Mouse (Mus musculus): ENCODE results near the gene Phf12. TPM values are rescaled to one million over a fixed set of nuclear protein-coding genes. Genes with fewer than 3 reads are reported as not detected.
A peak's percentile ranks its signal among the peaks of the same experiment; 100 is the strongest.

The Phf12 gene
- polyA plus RNA-seq (2012; fragmentation: generic; extraction: Trizol): 21.9 TPM
- long read RNA-seq, experiment 1, partial matches to known transcripts: 1 of 4 reads
- long read RNA-seq, experiment 1, other reads (novel, unspliced or antisense): 3 of 4 reads
- long read RNA-seq, experiment 2, partial matches to known transcripts: 6 of 13 reads
- long read RNA-seq, experiment 2, other reads (novel, unspliced or antisense): 7 of 13 reads

GRCm38 (mm10) chr11:77982441-77982905 lies at the start of gene Phf12:
TSS of gene Phf12 (plus strand) at chr11:77982754.
- peaks cover 43% of the 10 kb centered on the region for H3K79me3 ChIP-seq (ENCODE audit: low read depth)
- H3K27me3 ChIP-seq (ENCODE audit: control insufficient read depth, insufficient read depth, insufficient read length): peaks cover 17% of the 10 kb centered on the region
- H3K79me2 ChIP-seq (ENCODE audit: control insufficient read depth, insufficient read depth): peaks cover 50% of the 10 kb centered on the region
- H3K4me3 ChIP-seq (ENCODE audit: insufficient read depth, poor library complexity, severe bottlenecking): peak within 1 kb of the TSS; percentile 99
- TF ChIP-seq CEBPB (IDR thresholded peaks at IDR 0.05; ENCODE audit: low read depth) (no peak), MAX (IDR thresholded peaks at IDR 0.05) (peak; percentile 43)
- H3ac ChIP-seq (ENCODE audit: control insufficient read depth, insufficient read length, low read depth): peak within 1 kb of the TSS; percentile 75
- peaks cover 16% of the 10 kb centered on the region for H3K36me3 ChIP-seq (ENCODE audit: control insufficient read depth, insufficient read depth)

- peaks cover 70% of the 10 kb centered on the region for H3K27me3 ChIP-seq (ENCODE audit: control insufficient read depth, insufficient read depth, insufficient read length)
- no peak overlapping the region for H3ac ChIP-seq (ENCODE audit: control insufficient read depth, insufficient read length, low read depth)
- no peak overlapping the region for H3K4me3 ChIP-seq (ENCODE audit: insufficient read depth, poor library complexity, severe bottlenecking)
- TF ChIP-seq CEBPB (IDR thresholded peaks at IDR 0.05; ENCODE audit: low read depth): no peak
- no peak for TF ChIP-seq MYOD1 (IDR thresholded peaks at IDR 0.05; ENCODE audit: control insufficient read depth, insufficient read length, low read depth)
- TF ChIP-seq USF1 (IDR thresholded peaks at IDR 0.05; ENCODE audit: low read depth): no peak
- no peak for TF ChIP-seq MAX (IDR thresholded peaks at IDR 0.05)
- no peak for TF ChIP-seq CTCF (IDR thresholded peaks at IDR 0.05; ENCODE audit: control insufficient read depth, insufficient read depth, insufficient read length)
- H3K79me2 ChIP-seq (ENCODE audit: control insufficient read depth, insufficient read depth): no peaks in the 10 kb centered on the region
- H3K79me3 ChIP-seq (ENCODE audit: low read depth): no peaks in the 10 kb centered on the region
- no peaks in the 10 kb centered on the region for H3K36me3 ChIP-seq (ENCODE audit: control insufficient read depth, insufficient read depth)
These were observed 48.4 kb upstream of the Phf12 start for GRCm38 (mm10) chr11:77934111-77934521.

- H3ac ChIP-seq (ENCODE audit: control insufficient read depth, insufficient read length, low read depth): no peak overlapping the region
- no peak overlapping the region for H3K4me3 ChIP-seq (ENCODE audit: insufficient read depth, poor library complexity, severe bottlenecking)
- TF ChIP-seq CTCF (IDR thresholded peaks at IDR 0.05; ENCODE audit: control insufficient read depth, insufficient read depth, insufficient read length) (no peak), FOSL1 (IDR thresholded peaks at IDR 0.05; ENCODE audit: insufficient read depth, low read length, poor library complexity, severe bottlenecking) (no peak), MYOD1 (IDR thresholded peaks at IDR 0.05; ENCODE audit: control insufficient read depth, insufficient read length, low read depth) (no peak), MAX (IDR thresholded peaks at IDR 0.05) (no peak), USF1 (IDR thresholded peaks at IDR 0.05; ENCODE audit: low read depth) (no peak), CEBPB (IDR thresholded peaks at IDR 0.05; ENCODE audit: low read depth) (no peak)
- no peaks in the 10 kb centered on the region for H3K36me3 ChIP-seq (ENCODE audit: control insufficient read depth, insufficient read depth)
- H3K27me3 ChIP-seq (ENCODE audit: control insufficient read depth, insufficient read depth, insufficient read length): peaks cover 76% of the 10 kb centered on the region
- no peaks in the 10 kb centered on the region for H3K79me3 ChIP-seq (ENCODE audit: low read depth)
- H3K79me2 ChIP-seq (ENCODE audit: control insufficient read depth, insufficient read depth): no peaks in the 10 kb centered on the region
These were observed 47.8 kb upstream of the Phf12 start for GRCm38 (mm10) chr11:77934568-77935311.

- H3K27me3 ChIP-seq (ENCODE audit: control insufficient read depth, insufficient read depth, insufficient read length): peaks cover 83% of the 10 kb centered on the region
- TF ChIP-seq FOSL1 (IDR thresholded peaks at IDR 0.05; ENCODE audit: insufficient read depth, low read length, poor library complexity, severe bottlenecking) (no peak), MYOD1 (IDR thresholded peaks at IDR 0.05; ENCODE audit: control insufficient read depth, insufficient read length, low read depth) (no peak), CTCF (IDR thresholded peaks at IDR 0.05; ENCODE audit: control insufficient read depth, insufficient read depth, insufficient read length) (no peak), MYOG (IDR thresholded peaks at IDR 0.05; ENCODE audit: control insufficient read depth, extremely low read depth, insufficient read length) (no peak), USF1 (IDR thresholded peaks at IDR 0.05; ENCODE audit: low read depth) (no peak), CEBPB (IDR thresholded peaks at IDR 0.05; ENCODE audit: low read depth) (no peak), MAX (IDR thresholded peaks at IDR 0.05) (no peak)
- no peak overlapping the region for H3ac ChIP-seq (ENCODE audit: control insufficient read depth, insufficient read length, low read depth)
- H3K36me3 ChIP-seq (ENCODE audit: control insufficient read depth, insufficient read depth): no peaks in the 10 kb centered on the region
- no peaks in the 10 kb centered on the region for H3K79me3 ChIP-seq (ENCODE audit: low read depth)
- H3K4me3 ChIP-seq (ENCODE audit: insufficient read depth, poor library complexity, severe bottlenecking): no peak overlapping the region
- H3K79me2 ChIP-seq (ENCODE audit: control insufficient read depth, insufficient read depth): no peaks in the 10 kb centered on the region
These were observed 45.7 kb upstream of the Phf12 start for GRCm38 (mm10) chr11:77936846-77937245.

GRCm38 (mm10) chr11:77937649-77938410 lies 44.7 kb upstream of the Phf12 start:
- Histone ChIP-seq H3K27me3 (ENCODE audit: control insufficient read depth, insufficient read depth, insufficient read length) (peaks cover 83% of the 10 kb centered on the region), H3K4me3 (ENCODE audit: insufficient read depth, poor library complexity, severe bottlenecking) (no peak overlapping the region), H3K79me2 (ENCODE audit: control insufficient read depth, insufficient read depth) (no peaks in the 10 kb centered on the region), H3K36me3 (ENCODE audit: control insufficient read depth, insufficient read depth) (no peaks in the 10 kb centered on the region), H3K79me3 (ENCODE audit: low read depth) (no peaks in the 10 kb centered on the region), H3ac (ENCODE audit: control insufficient read depth, insufficient read length, low read depth) (no peak overlapping the region)
- no peak for TF ChIP-seq MYOD1 (IDR thresholded peaks at IDR 0.05; ENCODE audit: control insufficient read depth, insufficient read length, low read depth)
- no peak for TF ChIP-seq MAX (IDR thresholded peaks at IDR 0.05)
- no peak for TF ChIP-seq USF1 (IDR thresholded peaks at IDR 0.05; ENCODE audit: low read depth)
- no peak for TF ChIP-seq CEBPB (IDR thresholded peaks at IDR 0.05; ENCODE audit: low read depth)
- TF ChIP-seq CTCF (IDR thresholded peaks at IDR 0.05; ENCODE audit: control insufficient read depth, insufficient read depth, insufficient read length): no peak
- TF ChIP-seq FOSL1 (IDR thresholded peaks at IDR 0.05; ENCODE audit: insufficient read depth, low read length, poor library complexity, severe bottlenecking): no peak
- TF ChIP-seq MYOG (IDR thresholded peaks at IDR 0.05; ENCODE audit: control insufficient read depth, extremely low read depth, insufficient read length): no peak
